Mouse (Mus musculus): ENCODE measurements around the gene Gm17364.

DNA sequence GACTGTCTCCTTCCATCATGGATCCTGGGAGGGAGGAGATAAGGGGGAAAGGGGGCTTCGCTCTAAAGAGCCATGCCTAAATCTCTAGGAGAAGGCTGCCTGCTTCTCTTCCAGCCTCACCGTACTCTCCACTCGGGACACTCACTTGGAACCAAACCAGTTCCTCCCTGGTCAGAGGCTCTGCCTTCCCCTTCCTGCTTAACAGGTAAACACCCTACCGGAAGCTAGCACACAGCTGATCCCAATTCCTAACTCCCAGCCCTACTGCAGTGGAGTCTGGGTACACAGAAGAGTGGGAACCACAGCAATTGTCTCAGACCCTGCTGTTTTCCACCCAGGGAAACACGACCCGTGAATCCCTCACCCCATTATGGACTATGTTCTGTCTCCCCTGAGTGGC lies 22.1 kb upstream of the Gm17364 start:
- TF ChIP-seq FLI1 (IDR thresholded peaks at IDR 0.05; ENCODE audit: low read length): no peak
- TF ChIP-seq GATA1 (IDR thresholded peaks at IDR 0.05; ENCODE audit: borderline replicate concordance, low read length): no peak

Data from megakaryocyte, embryonic 14.5 days (primary cell).